Mouse (Mus musculus) forebrain, embryonic 13.5 days (tissue): ENCODE measurements around the gene Tgm1. TPM values are rescaled to one million over a fixed set of nuclear protein-coding genes. Genes with fewer than 3 reads are reported as not detected.
A peak's percentile ranks its signal among the peaks of the same experiment; 100 is the strongest.

Experiments
- ATAC-seq: fragments of 200-750 bp; cut with Nextera tagmentation; 2 replicates; pipeline ENCODE4 v1.8.0; 2017
- H3K27ac ChIP-seq: fragments of 300-500 bp; sonication (generic); 2 replicates; pipeline ENCODE4 v1.5.1; 2015; ENCODE audit warnings: inconsistent platforms, mild to moderate bottlenecking, moderate library complexity
- H3K27me3 ChIP-seq: fragments of 300-500 bp; sonication (generic); 2 replicates; pipeline ENCODE4 v1.6.1; 2015; ENCODE audit warnings: mild to moderate bottlenecking, inconsistent platforms
- H3K36me3 ChIP-seq: fragments of 300-500 bp; sonication (generic); 2 replicates; pipeline ENCODE4 v1.6.1; 2015; ENCODE audit warnings: mild to moderate bottlenecking, inconsistent platforms; ENCODE audit not compliant: poor library complexity, severe bottlenecking
- H3K4me1 ChIP-seq: fragments of 300-500 bp; sonication (generic); 2 replicates; pipeline ENCODE4 v1.6.1; 2015; ENCODE audit warnings: inconsistent platforms
- H3K4me2 ChIP-seq: fragments of 300-500 bp; sonication (generic); 2 replicates; pipeline ENCODE4 v1.6.1; 2015; ENCODE audit warnings: inconsistent platforms, mild to moderate bottlenecking, moderate library complexity
- H3K4me3 ChIP-seq: fragments of 300-500 bp; sonication (generic); 2 replicates; pipeline ENCODE4 v1.5.1; 2015; ENCODE audit warnings: mild to moderate bottlenecking, inconsistent platforms
- H3K9ac ChIP-seq: fragments of 300-500 bp; sonication (generic); 2 replicates; pipeline ENCODE4 v1.6.1; 2015; ENCODE audit warnings: mild to moderate bottlenecking, inconsistent platforms
- H3K9me3 ChIP-seq: fragments of 300-500 bp; sonication (generic); replicated peaks from 2 replicates; pipeline ENCODE4 v1.6.1; 2016; ENCODE audit warnings: inconsistent platforms
- WGBS: fragments of 180-500 bp; shearing (Covaris S2); methylation state at CpG from one replicate; pipeline ENCODE4 v1.1.7; 2015; 5-methylcytosine and 5-hydroxymethylcytosine counted together
- polyA plus RNA-seq: library from polyadenylated mRNA; unstranded; fragments of >200 nt; fragmentation: Nextera tagmentation; extraction: Ambion mirVana; gene quantifications from 2 replicates; pipeline ENCODE4 v1.2.1, GENCODE M21; 2015

Tgm1 gene
- polyA plus RNA-seq, 1 experiment from 2014 or later, result 0.13 TPM

GRCm38 (mm10) chr14:55737086-55737687, 23.5 kb upstream of the Tgm1 start:
- 87% methylated on average over 9 of the region's 9 CpGs for WGBS
- ATAC-seq, result no peak
- no peaks in the 10 kb centered on the region for H3K9me3 ChIP-seq
- no peaks in the 10 kb centered on the region for H3K27me3 ChIP-seq
- H3K4me2 ChIP-seq, result no peak overlapping the region
- no peak overlapping the region for H3K27ac ChIP-seq
- H3K4me3 ChIP-seq, result no peak overlapping the region
- H3K9ac ChIP-seq, result no peak overlapping the region
- H3K4me1 ChIP-seq, result no peaks in the 10 kb centered on the region
- peaks cover 35% of the 10 kb centered on the region for H3K36me3 ChIP-seq

DNA sequence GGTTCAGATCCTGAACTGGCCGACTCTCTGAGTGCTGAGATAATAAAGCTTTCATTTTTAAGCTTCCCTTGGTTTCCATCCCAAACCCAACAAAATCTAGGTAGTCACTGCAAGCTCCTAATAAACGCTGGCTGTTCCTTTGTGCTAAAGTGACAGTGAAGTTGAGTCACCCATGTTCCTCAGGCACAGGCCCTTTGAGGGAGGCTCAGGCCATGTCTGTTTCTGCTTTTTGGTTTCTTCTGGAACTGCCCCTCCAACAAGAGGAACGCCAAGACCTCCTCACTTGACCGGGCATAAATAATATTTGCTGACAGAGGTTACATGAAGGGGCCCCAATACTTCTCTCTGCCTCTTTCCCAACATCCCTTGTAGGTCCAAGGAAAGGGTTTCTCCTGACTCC, 22.0 kb upstream of the Tgm1 start:
- Histone ChIP-seq H3K36me3 (peaks cover 24% of the 10 kb centered on the region), H3K4me3 (no peak overlapping the region), H3K27ac (no peak overlapping the region), H3K9ac (no peak overlapping the region), H3K27me3 (no peaks in the 10 kb centered on the region), H3K4me2 (no peak overlapping the region), H3K9me3 (no peaks in the 10 kb centered on the region), H3K4me1 (no peaks in the 10 kb centered on the region)
- whole genome bisulfite sequencing, result 85% methylated on average over 4 of the region's 4 CpGs
- no peak for ATAC-seq

DNA sequence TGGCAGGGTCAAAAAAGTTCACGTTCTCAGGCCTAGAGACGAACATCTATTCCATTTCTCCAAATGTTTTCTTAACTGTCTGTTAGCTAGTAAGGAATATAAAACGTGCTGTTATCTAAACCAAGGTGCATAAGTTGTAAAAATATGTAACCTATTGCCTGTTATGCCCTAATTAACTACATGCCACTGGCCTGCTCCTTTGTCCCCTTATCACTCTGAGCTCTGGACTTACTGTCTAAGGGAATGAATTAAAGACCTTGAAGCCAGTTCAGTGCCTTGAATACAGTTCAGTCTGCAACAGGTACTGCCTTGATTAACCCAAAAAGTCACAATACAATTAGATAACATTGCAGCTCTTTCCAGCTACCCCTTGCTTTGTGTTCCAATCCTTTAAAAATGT, 21.6 kb upstream of the Tgm1 start:
- 75% methylated on average over 3 of the region's 3 CpGs for WGBS
- no peak for ATAC-seq
- H3K9ac ChIP-seq, result no peak overlapping the region

GRCm38 (mm10) chr14:55734869-55735268, 21.1 kb upstream of the Tgm1 start:
- 68% methylated on average over 7 of the region's 7 CpGs for WGBS
- Histone ChIP-seq H3K36me3 (peaks cover 16% of the 10 kb centered on the region), H3K27ac (no peak overlapping the region), H3K9ac (no peak overlapping the region), H3K9me3 (no peaks in the 10 kb centered on the region), H3K4me1 (no peaks in the 10 kb centered on the region), H3K4me2 (no peak overlapping the region), H3K4me3 (no peak overlapping the region), H3K27me3 (no peaks in the 10 kb centered on the region)
- no peak for ATAC-seq

More for the DNA sequence above, 21.6 kb upstream of the Tgm1 start:
- Histone ChIP-seq H3K27me3 (no peaks in the 10 kb centered on the region), H3K4me3 (no peak overlapping the region), H3K36me3 (peaks cover 20% of the 10 kb centered on the region), H3K9me3 (no peaks in the 10 kb centered on the region), H3K27ac (no peak overlapping the region), H3K4me2 (no peak overlapping the region), H3K4me1 (no peaks in the 10 kb centered on the region)

- Histone ChIP-seq H3K9me3 (no peaks in the 10 kb centered on the region), H3K27me3 (no peaks in the 10 kb centered on the region), H3K4me3 (no peak overlapping the region), H3K27ac (no peak overlapping the region), H3K4me1 (no peaks in the 10 kb centered on the region), H3K4me2 (no peak overlapping the region), H3K9ac (no peak overlapping the region), H3K36me3 (peaks cover 6% of the 10 kb centered on the region)
- WGBS, result 80% methylated on average over 10 of the region's 10 CpGs
- no peak for ATAC-seq
These were observed 20.2 kb upstream of the Tgm1 start for GRCm38 (mm10) chr14:55733889-55734288.

GRCm38 (mm10) chr14:55730531-55731032, 16.9 kb upstream of the Tgm1 start:
- H3K4me1 ChIP-seq, result no peaks in the 10 kb centered on the region
- no peak overlapping the region for H3K4me2 ChIP-seq
- H3K27ac ChIP-seq, result no peak overlapping the region
- no peak overlapping the region for H3K4me3 ChIP-seq
- ATAC-seq, result peak; percentile 24; the same call in 1 of the 2 replicates
- H3K27me3 ChIP-seq, result no peaks in the 10 kb centered on the region
- no peak overlapping the region for H3K9ac ChIP-seq
- no peaks in the 10 kb centered on the region for H3K9me3 ChIP-seq
- no peaks in the 10 kb centered on the region for H3K36me3 ChIP-seq
- WGBS, result 80% methylated on average over 7 of the region's 7 CpGs

DNA sequence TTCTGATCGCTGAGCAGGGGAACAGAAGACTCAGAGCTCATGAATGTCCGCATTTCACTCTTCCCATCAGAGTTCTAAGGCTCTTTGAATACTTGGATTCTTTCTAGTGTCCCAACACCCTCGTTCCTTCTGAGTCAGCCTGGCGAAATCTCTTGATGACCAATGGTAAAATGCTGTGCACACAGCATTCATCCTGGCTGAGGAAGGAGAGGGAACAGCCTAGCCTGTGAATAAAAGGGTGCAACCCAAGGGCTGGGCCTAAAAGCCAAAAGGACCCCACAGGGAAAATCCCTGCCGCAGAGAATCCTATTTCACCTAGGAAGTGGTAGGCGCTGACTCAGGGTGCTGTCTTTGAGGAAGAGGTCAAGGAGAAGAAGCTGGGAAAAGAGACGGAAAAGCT, 16.4 kb upstream of the Tgm1 start:
- no peak overlapping the region for H3K4me2 ChIP-seq
- H3K27me3 ChIP-seq, result no peaks in the 10 kb centered on the region
- no peaks in the 10 kb centered on the region for H3K9me3 ChIP-seq
- ATAC-seq, result no peak
- no peak overlapping the region for H3K9ac ChIP-seq
- H3K27ac ChIP-seq, result no peak overlapping the region
- no peaks in the 10 kb centered on the region for H3K36me3 ChIP-seq
- H3K4me3 ChIP-seq, result no peak overlapping the region
- WGBS, result 72% methylated on average over 7 of the region's 7 CpGs
- H3K4me1 ChIP-seq, result no peaks in the 10 kb centered on the region

GRCm38 (mm10) chr14:55727889-55728685, 14.4 kb upstream of the Tgm1 start:
- no peak overlapping the region for H3K9ac ChIP-seq
- H3K9me3 ChIP-seq, result no peaks in the 10 kb centered on the region
- no peak overlapping the region for H3K27ac ChIP-seq
- H3K4me1 ChIP-seq, result no peaks in the 10 kb centered on the region
- no peak overlapping the region for H3K4me3 ChIP-seq
- no peak for ATAC-seq
- H3K36me3 ChIP-seq, result no peaks in the 10 kb centered on the region
- H3K27me3 ChIP-seq, result no peaks in the 10 kb centered on the region
- 72% methylated on average over 8 of the region's 8 CpGs for WGBS
- no peak overlapping the region for H3K4me2 ChIP-seq

DNA sequence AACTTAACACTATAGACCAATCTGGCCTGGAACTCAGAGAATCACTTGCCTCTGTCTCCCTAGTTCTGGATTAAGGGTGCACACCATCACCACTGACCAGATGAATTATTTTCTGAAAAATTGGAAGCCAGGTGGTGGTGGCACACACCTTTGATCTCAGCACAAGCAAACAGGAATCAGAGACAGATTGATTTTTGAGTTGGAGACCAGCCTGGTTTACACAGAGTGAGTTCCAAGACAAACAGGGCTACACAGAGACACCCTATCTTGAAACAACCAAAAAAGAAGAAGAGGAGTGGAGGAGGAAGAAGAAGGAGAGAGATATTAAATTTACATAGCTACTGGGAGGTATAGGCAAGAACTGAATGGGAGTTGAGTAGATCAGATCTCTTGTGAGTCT, 12.5 kb upstream of the Tgm1 start:
- no peaks in the 10 kb centered on the region for H3K27me3 ChIP-seq
- no peak for ATAC-seq
- H3K36me3 ChIP-seq, result no peaks in the 10 kb centered on the region

GRCm38 (mm10) chr14:55724411-55724871, 10.7 kb upstream of the Tgm1 start:
- WGBS, result 66% methylated on average over 8 of the region's 8 CpGs
- Histone ChIP-seq H3K9ac (no peak overlapping the region), H3K27ac (no peak overlapping the region), H3K9me3 (no peaks in the 10 kb centered on the region), H3K36me3 (peaks cover 7% of the 10 kb centered on the region; the same call in 1 of the 2 replicates), H3K4me2 (no peak overlapping the region), H3K27me3 (no peaks in the 10 kb centered on the region), H3K4me3 (no peak overlapping the region), H3K4me1 (peaks cover 12% of the 10 kb centered on the region; the same call in 1 of the 2 replicates)
- ATAC-seq, result no peak

More for the DNA sequence above, 12.5 kb upstream of the Tgm1 start:
- H3K4me1 ChIP-seq, result peaks cover 4% of the 10 kb centered on the region; the same call in 1 of the 2 replicates
- H3K4me2 ChIP-seq, result no peak overlapping the region
- no peak overlapping the region for H3K27ac ChIP-seq
- no peaks in the 10 kb centered on the region for H3K9me3 ChIP-seq
- no peak overlapping the region for H3K9ac ChIP-seq
- no peak overlapping the region for H3K4me3 ChIP-seq

DNA sequence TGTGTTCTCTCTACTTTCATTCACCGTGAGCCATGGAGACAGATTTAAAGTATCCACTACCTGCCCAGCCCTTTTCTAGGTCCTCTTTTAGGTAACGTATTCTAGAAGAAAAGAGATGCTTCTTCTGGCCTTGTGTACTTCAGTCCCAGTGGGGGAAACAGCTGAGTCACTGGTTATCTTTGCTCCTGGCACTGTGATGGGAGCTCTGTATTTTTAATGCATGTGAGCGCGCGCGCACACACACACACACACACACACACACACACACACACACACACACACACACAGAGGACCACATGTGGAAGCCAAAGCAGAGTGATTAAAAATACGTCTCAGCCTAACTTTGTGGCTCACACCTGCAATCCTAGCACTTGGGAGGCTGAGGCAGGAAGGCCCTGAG, 9.7 kb upstream of the Tgm1 start:
- Histone ChIP-seq H3K4me3 (no peak overlapping the region), H3K4me1 (peaks cover 12% of the 10 kb centered on the region; the same call in 1 of the 2 replicates), H3K27me3 (no peaks in the 10 kb centered on the region), H3K36me3 (peaks cover 15% of the 10 kb centered on the region), H3K9ac (no peak overlapping the region), H3K4me2 (no peak overlapping the region), H3K9me3 (no peaks in the 10 kb centered on the region), H3K27ac (no peak overlapping the region)
- no peak for ATAC-seq
- WGBS, result 95% methylated on average over 7 of the region's 7 CpGs

DNA sequence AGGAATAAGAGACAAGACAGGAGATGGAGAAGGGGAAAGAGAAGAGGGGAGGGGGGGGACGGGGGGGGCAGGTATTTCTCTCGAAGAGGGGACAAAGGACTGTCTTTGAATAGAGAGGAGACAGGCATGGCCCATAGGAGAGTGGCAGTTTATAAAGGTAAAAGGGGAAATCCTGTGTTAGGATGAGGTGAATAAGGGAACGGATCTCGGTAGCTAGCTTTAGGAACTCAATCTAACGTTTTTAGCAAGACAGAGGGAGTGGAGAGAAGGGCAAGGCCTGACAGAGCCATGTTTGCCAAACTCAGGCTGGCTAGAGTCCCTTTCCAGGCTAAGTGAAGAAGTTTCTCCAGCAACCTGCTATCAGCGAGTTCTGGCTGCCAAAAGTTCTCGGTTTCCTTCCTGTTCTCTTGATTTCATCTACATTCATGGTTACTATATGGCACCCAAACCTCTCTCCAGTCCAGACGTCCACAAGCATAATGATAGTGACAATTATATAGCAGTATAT, 8.8 kb upstream of the Tgm1 start:
- H3K9me3 ChIP-seq, result no peaks in the 10 kb centered on the region
- peak overlapping the region; percentile 78 for H3K9ac ChIP-seq
- H3K27me3 ChIP-seq, result no peaks in the 10 kb centered on the region
- H3K36me3 ChIP-seq, result peaks cover 22% of the 10 kb centered on the region
- ATAC-seq, result no peak
- H3K27ac ChIP-seq, result peak overlapping the region; percentile 82; the same call in 1 of the 2 replicates
- peaks cover 12% of the 10 kb centered on the region; the same call in 1 of the 2 replicates for H3K4me1 ChIP-seq
- peak overlapping the region; percentile 81 for H3K4me3 ChIP-seq
- peak overlapping the region; percentile 72 for H3K4me2 ChIP-seq
- 47% methylated on average over 8 of the region's 8 CpGs for WGBS
